Mouse (Mus musculus): ENCODE data around the gene Maco1. TPM values are rescaled to one million over a fixed set of nuclear protein-coding genes. Genes with fewer than 3 reads are reported as not detected.

The Maco1 gene
- total RNA-seq, 2 experiments from 2014 or later, result 24.9 to 25.9 TPM

DNA sequence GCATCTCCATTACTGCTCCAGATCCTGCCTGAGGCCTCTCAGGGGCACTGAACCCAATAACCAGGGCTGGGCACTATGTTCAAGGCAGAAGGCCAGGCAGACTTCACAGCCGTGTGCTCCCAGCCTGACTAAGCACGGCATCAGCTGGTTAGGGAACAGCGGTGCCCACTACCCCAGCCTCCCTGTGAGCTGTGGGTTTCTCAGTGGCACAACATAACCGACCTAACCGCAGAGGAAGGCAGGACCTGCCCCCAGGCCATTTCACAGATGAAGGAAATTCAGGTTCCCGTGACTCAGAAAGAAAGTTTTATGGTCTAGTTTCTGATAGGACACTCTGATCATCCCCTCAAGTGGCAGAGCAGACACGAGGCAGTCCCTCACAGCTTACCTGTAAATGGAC is 96.2 kb downstream of the Maco1 start:
- no peak for DNase-seq
- intact Hi-C loops (cut with DNase I), result no loop called here

DNA sequence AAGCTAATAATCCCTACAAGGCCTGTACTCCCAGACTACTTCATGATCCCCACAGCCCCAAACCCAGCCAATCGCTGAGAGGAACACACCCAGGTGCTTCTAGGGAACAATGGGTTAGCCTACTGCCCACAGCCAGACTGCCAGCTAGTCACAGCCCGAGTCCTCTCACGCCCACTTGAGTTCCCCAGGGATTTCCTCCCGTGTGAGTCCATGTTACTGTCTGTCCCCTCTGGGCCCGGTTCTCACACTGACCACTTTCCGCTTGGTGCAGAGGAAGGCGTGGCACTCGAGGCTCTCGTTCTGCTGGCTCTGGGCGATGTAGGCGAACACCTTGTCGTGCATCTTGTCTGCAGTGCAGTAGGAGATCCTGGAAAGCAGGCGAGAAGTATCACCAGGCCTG is 98.2 kb downstream of the Maco1 start:
- DNase-seq, result no peak
- intact Hi-C loops (cut with DNase I), result no loop called here

DNA sequence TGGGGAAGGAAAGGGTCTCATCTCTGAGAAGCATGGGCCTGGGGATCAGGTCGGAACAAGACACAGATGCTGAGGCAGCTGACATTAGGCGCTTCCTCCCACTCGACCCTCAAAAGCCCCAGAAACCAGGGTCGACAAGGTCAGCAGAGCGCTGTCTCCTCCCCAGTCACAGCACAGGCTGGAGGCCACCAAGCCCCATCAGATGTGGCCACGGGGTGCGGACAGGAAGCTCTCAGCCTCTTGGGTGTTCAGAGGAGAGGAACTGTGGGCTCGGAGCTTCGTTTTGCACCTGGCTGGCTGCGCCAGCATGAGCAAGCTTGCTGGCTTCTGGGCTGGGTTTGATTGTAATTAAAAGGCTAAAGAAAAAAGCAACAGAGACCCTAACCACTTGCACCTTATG is 98.8 kb downstream of the Maco1 start:
- DNase-seq, result no peak
- intact Hi-C loops (cut with DNase I), result no loop called here

DNA sequence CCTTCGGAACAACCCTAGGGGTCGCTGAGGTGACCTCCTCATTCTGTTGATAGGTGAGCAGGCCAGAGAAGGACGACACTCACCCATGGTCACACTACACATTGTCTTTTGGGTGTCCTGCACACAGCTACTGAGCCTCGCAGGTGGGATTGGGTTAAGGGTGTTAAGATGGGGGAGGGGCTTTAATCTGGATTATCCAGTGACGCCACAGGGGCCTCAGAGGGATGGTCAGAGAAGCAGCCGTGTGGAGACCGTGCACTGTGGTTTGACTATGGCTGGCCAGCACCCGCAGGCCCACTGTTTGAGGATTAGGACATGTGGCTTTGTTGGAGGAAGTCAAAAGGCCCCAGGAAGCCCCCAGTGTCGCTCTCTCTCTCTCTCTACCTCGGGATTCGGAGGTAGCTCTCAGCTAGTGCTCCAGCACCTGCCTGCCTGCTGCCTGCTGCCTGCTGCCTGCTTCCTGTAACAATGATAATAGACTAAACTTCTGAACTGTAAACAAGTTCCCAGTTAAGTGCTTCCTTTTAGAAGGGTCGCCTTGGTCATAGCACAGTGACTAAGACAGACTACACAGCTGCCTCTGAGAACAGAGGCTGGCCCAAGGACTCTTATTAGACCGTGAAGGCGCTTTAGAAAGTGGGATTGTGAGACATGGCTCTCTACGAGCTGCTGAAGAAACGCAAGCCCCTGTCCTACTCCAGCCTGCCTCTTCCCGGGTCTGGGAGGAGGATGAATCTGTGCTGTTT is 99.5 kb downstream of the Maco1 start:
- DNase-seq, result no peak

DNA sequence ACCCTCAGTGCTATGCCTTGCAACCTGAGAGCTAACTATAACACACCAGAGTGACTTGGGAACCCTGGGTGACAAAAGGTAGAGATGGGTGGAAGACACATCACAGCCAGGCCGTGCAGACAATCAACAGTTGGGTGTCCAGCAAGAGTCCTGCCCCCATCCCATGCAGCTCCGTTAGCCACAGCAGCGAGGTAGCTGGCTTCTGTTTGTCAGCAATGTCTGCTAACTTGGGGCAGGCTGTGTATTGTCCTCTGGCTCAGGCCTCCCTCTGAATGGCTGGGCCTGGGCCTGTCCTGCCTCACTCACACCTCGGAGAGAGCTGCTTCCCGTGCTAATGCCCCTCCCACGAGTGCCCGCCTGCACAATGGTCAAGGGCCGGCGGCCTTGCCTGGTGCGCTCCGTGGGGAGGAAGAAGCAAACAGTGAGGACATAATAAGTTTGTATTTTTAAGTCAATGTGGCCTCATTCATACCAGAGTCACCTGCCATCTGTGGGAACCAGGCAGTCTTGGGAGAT is 100.2 kb downstream of the Maco1 start:
- no peak for DNase-seq

More for the DNA sequence above, 99.5 kb downstream of the Maco1 start:
- intact Hi-C loops (cut with DNase I), result no loop called here

More for the DNA sequence above, 100.2 kb downstream of the Maco1 start:
- intact Hi-C loops (cut with DNase I), result no loop called here

Other genes with a start within 250 kb of the Maco1 start
- gene Man1c1, start 149.1 kb downstream of the Maco1 start, total RNA-seq (2021), result 10 to 100 TPM; 32.0 to 37.7 TPM
- gene Ldlrap1, start 85.3 kb downstream of the Maco1 start, total RNA-seq (2021), result 10 to 100 TPM; 21.8 to 24.3 TPM
- gene Rhd, start 11.2 kb upstream of the Maco1 start, total RNA-seq (2021), result 1 to 10 TPM; 3.8 to 4.9 TPM
- gene Tmem50a, start 61.7 kb upstream of the Maco1 start, total RNA-seq (2021), result 10 to 100 TPM; 80.8 to 85.0 TPM
- 100 to 1,000 TPM; 146 to 154 TPM for gene Rsrp1, start 70.2 kb upstream of the Maco1 start, total RNA-seq (2021)
- gene Syf2, start 77.6 kb upstream of the Maco1 start, total RNA-seq (2021), result 10 to 100 TPM; 48.7 TPM

All from heart, postnatal 10 days (tissue).